Mouse (Mus musculus): ENCODE measurements around the gene Otud3. TPM values are rescaled to one million over a fixed set of nuclear protein-coding genes. Genes with fewer than 3 reads are reported as not detected.

Otud3 gene
- total RNA-seq, 2 experiments from 2014 or later: 10.9 to 13.1 TPM

DNA sequence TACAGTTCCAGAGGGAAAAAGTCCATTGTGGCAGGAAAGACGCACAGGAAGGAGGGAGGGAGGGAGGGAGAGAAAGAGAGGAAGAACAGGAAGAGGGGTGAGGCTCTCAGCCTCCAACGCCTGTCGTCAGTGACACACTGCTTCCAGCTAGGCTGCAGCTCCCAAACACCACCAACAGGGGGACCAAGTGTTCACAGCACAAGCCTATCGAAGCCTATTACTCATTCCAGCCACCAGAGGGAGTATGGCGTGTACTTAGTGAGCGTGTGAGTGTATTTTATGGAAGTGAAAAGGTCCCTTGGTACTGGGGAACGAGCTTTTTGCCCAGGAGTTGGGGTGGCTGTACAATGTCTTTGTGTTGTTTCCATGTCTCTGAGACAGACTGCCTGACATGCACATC, 57.3 kb downstream of the Otud3 start:
- peak; percentile 56 to 79 for DNase-seq (ENCODE audit: low spot score in 2 of 2)

DNA sequence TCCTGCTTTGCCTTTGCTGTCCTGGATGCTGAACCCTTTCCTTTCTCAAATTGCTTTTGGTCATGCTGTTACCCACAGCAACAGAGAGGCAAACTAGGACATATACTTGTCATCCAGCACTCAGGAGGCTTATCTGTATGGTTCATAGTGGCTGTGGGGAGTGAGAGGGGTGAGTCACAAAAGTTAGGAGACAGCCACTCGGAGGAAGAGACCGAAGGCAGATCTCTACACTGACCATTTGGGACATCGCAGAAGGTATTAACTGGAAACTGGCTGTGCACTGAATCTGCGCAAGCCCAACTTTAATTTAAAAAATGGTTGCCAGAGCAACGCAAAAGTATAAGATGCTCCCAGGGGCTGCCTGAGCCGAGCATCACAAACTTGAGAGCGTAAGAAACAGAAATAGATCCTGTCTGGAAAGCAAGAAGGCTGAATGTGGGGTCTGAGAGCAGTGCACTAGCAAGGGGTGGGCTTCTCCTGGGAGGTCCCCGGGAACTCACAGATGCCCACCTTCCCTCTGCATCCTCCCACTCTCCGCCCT, 58.6 kb downstream of the Otud3 start:
- no peak for DNase-seq (ENCODE audit: low spot score in 2 of 2)

- no peak for DNase-seq (ENCODE audit: low spot score in 2 of 2)
Observed at GRCm38 (mm10) chr4:138852961-138853360, 60.8 kb downstream of the Otud3 start.

- DNase-seq (ENCODE audit: low spot score in 2 of 2): peak; percentile 66 to 85
Observed at GRCm38 (mm10) chr4:138851463-138851862, 62.3 kb downstream of the Otud3 start.

Other genes starting within 250 kb of the Otud3 start
- gene Pla2g2c, start 189.2 kb downstream of the Otud3 start, total RNA-seq (2021): under 1 TPM in 1 of 2 experiments, not detected in 1; 0.10 TPM
- 1 to 10 TPM; 1.0 to 2.3 TPM for gene Ubxn10, start 176.8 kb downstream of the Otud3 start, total RNA-seq (2021)
- 1 to 10 TPM; 1.8 to 2.3 TPM for gene Pla2g2f, start 156.3 kb downstream of the Otud3 start, total RNA-seq (2021)
- under 1 TPM; 0.56 to 0.62 TPM for gene Pla2g2d, start 138.2 kb downstream of the Otud3 start, total RNA-seq (2021)
- 1 to 10 TPM; 1.3 to 2.3 TPM for gene Pla2g5, start 50.5 kb downstream of the Otud3 start, total RNA-seq (2021)
- gene Gm13030, start 40.0 kb downstream of the Otud3 start, total RNA-seq (2021): not detected
- not detected for gene Pla2g2e, start 36.0 kb downstream of the Otud3 start, total RNA-seq (2021)
- not detected for gene Rnf186, start 53.2 kb upstream of the Otud3 start, total RNA-seq (2021)
- 1 to 10 TPM; 2.9 to 3.0 TPM for gene Tmco4, start 58.9 kb upstream of the Otud3 start, total RNA-seq (2021)
- gene Htr6, start 161.6 kb upstream of the Otud3 start, total RNA-seq (2021): 1 to 10 TPM; 6.5 to 7.6 TPM
- gene Nbl1, start 179.0 kb upstream of the Otud3 start, total RNA-seq (2021): 10 to 100 TPM; 80.3 to 92.2 TPM
- gene Minos1, start 217.2 kb upstream of the Otud3 start, total RNA-seq (2021): 100 to 1,000 TPM; 189 to 193 TPM